In the genomic region with DNA sequence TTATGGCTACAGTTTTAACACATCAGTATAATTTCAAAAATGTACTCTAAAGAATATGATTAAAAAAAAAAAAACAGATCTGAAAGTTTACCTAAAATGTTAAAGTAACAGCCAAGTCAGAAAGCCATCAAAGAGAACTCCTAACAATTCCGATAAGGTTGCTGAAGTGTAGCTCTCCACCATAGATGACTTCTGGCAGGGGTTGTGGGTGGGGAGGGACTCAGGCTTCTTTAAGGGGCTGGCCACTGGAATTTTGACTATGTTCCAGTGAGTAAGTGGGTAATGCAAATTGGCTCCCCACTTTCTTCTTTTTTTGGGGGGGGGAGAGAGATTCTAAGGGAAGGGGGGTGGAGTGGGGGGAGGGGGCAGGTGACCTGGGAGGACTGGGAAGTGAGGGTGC, we compare ENCODE assay signal across 24 mouse cellular contexts.
DNase-seq lines count a peak whose midpoint lies in the region; ATAC-seq and TF ChIP-seq lines count a peak whose summit lies in the region.
"Had no signal": no experiment of that assay in that cellular context is flagged by ENCODE, and none has a peak within 500 bp of the region (broad histone marks: within the 10 kb centered on the region; RNA-seq: fewer than 3 reads in every experiment).

No protein-coding gene starts in this region.

- no peak overlapping the region for H3K9ac ChIP-seq in heart, embryonic 13.5 days
- H3K9ac ChIP-seq in lung, embryonic 14.5 days = no peak overlapping the region
- H3K9ac ChIP-seq in lung, embryonic 16.5 days (ENCODE audit: low read length) = no peak overlapping the region
- no peak overlapping the region for H3K9ac ChIP-seq in midbrain, embryonic 15.5 days
- H3K9ac ChIP-seq: embryonic facial prominence, embryonic 12.5 days; forebrain, embryonic 13.5 days had no signal

- H3K9me3 ChIP-seq in heart, embryonic 13.5 days = no peaks in the 10 kb centered on the region
- no peaks in the 10 kb centered on the region for H3K9me3 ChIP-seq in lung, embryonic 14.5 days (ENCODE audit: low read depth, low read length)
- H3K9me3 ChIP-seq in lung, embryonic 16.5 days (ENCODE audit: control insufficient read depth, low read length) = no peaks in the 10 kb centered on the region
- H3K9me3 ChIP-seq in midbrain, embryonic 10.5 days (replicated peaks) = no peaks in the 10 kb centered on the region
- no peaks in the 10 kb centered on the region for H3K9me3 ChIP-seq in midbrain, embryonic 15.5 days
- H3K9me3 ChIP-seq: embryonic facial prominence, embryonic 10.5 days; embryonic facial prominence, embryonic 12.5 days; forebrain, embryonic 13.5 days; G1E had no signal

- TF ChIP-seq CTCF in lung, embryonic 14.5 days (IDR thresholded peaks at IDR 0.05; ENCODE audit: low read depth) = no peak

- H3K4me1 ChIP-seq in heart, embryonic 13.5 days = no peaks in the 10 kb centered on the region
- H3K4me1 ChIP-seq in lung, embryonic 14.5 days (ENCODE audit: insufficient read depth) = no peaks in the 10 kb centered on the region
- H3K4me1 ChIP-seq in lung, embryonic 16.5 days (replicated peaks; ENCODE audit: control insufficient read depth, insufficient read depth, low read length) = no peaks in the 10 kb centered on the region; the same call in 1 of the 2 replicates
- peaks cover 26% of the 10 kb centered on the region for H3K4me1 ChIP-seq in midbrain, embryonic 10.5 days
- H3K4me1 ChIP-seq in midbrain, embryonic 15.5 days = peaks cover 10% of the 10 kb centered on the region
- H3K4me1 ChIP-seq: embryonic facial prominence, embryonic 12.5 days had no signal

- H3K36me3 ChIP-seq in heart, embryonic 13.5 days = no peaks in the 10 kb centered on the region
- no peaks in the 10 kb centered on the region for H3K36me3 ChIP-seq in lung, embryonic 14.5 days (ENCODE audit: insufficient read depth)
- no peaks in the 10 kb centered on the region for H3K36me3 ChIP-seq in lung, embryonic 16.5 days (ENCODE audit: control insufficient read depth, insufficient read depth, low read length)
- H3K36me3 ChIP-seq in midbrain, embryonic 10.5 days = no peaks in the 10 kb centered on the region
- H3K36me3 ChIP-seq in midbrain, embryonic 15.5 days (replicated peaks) = no peaks in the 10 kb centered on the region
- H3K36me3 ChIP-seq: embryonic facial prominence, embryonic 10.5 days; embryonic facial prominence, embryonic 12.5 days; G1E had no signal

- no peak for DNase-seq in heart, adult 9 months (ENCODE audit: low spot score in 2 of 2)
- DNase-seq in lung, embryonic 14.5 days = peak; percentile 2
- no peak for DNase-seq in lung, postnatal 10 days
- no peak for DNase-seq in lung, postnatal 25 days (ENCODE audit: low spot score)
- no peak for DNase-seq in midbrain, embryonic 10.5 days (ENCODE audit: low spot score)
- DNase-seq: adrenal gland, adult 8-10 months; adrenal gland, postnatal 14 days; adrenal gland, postnatal 36 days; B cell, adult 2 months; cerebellum, adult 11-12 months; cerebellum, adult 2 months; cerebellum, adult 9-10 months; cerebellum, postnatal 25 days had no signal

- no peak overlapping the region for H3K4me3 ChIP-seq in heart, embryonic 13.5 days
- no peak overlapping the region for H3K4me3 ChIP-seq in lung, embryonic 14.5 days (ENCODE audit: low read depth, low read length)
- H3K4me3 ChIP-seq in lung, embryonic 16.5 days (ENCODE audit: low read length) = no peak overlapping the region
- H3K4me3 ChIP-seq in midbrain, embryonic 10.5 days = 0 out of 2 replicates have a peak overlapping the region, but pooled peaks have one; percentile 33
- H3K4me3 ChIP-seq in midbrain, embryonic 15.5 days = no peak overlapping the region
- H3K4me3 ChIP-seq: embryonic facial prominence, embryonic 10.5 days; embryonic facial prominence, embryonic 12.5 days; forebrain, embryonic 13.5 days had no signal

- H3K27ac ChIP-seq in heart, embryonic 13.5 days (replicated peaks) = no peak overlapping the region
- no peak overlapping the region for H3K27ac ChIP-seq in lung, embryonic 14.5 days (ENCODE audit: low read depth)
- peak overlapping the region; percentile 89 for H3K27ac ChIP-seq in lung, embryonic 16.5 days (ENCODE audit: low read length)
- no peak overlapping the region for H3K27ac ChIP-seq in midbrain, embryonic 10.5 days (replicated peaks)
- H3K27ac ChIP-seq in midbrain, embryonic 15.5 days = no peak overlapping the region
- H3K27ac ChIP-seq: embryonic facial prominence, embryonic 10.5 days; embryonic facial prominence, embryonic 12.5 days; forebrain, embryonic 13.5 days had no signal

- 34% methylated on average over 1 of the region's 1 CpGs for WGBS in heart, embryonic 13.5 days
- WGBS in lung, embryonic 14.5 days = 30% methylated on average over 1 of the region's 1 CpGs
- 41% methylated on average over 1 of the region's 1 CpGs for WGBS in lung, embryonic 16.5 days
- 32% methylated on average over 1 of the region's 1 CpGs for WGBS in midbrain, embryonic 10.5 days
- WGBS in midbrain, embryonic 15.5 days = 29% methylated on average over 1 of the region's 1 CpGs

- peak overlapping the region; percentile 45 for H3K4me2 ChIP-seq in heart, embryonic 13.5 days
- H3K4me2 ChIP-seq in lung, embryonic 14.5 days = no peak overlapping the region
- H3K4me2 ChIP-seq in lung, embryonic 16.5 days (ENCODE audit: low read depth, low read length) = peak overlapping the region; percentile 22; the same call in 1 of the 2 replicates
- no peak overlapping the region for H3K4me2 ChIP-seq in midbrain, embryonic 15.5 days
- H3K4me2 ChIP-seq: embryonic facial prominence, embryonic 12.5 days had no signal

- H3K27me3 ChIP-seq in heart, embryonic 13.5 days (replicated peaks) = no peaks in the 10 kb centered on the region
- H3K27me3 ChIP-seq in lung, embryonic 14.5 days (ENCODE audit: insufficient read depth, low read length) = no peaks in the 10 kb centered on the region
- H3K27me3 ChIP-seq in lung, embryonic 16.5 days (ENCODE audit: control insufficient read depth, insufficient read depth, low read depth, low read length) = no peaks in the 10 kb centered on the region
- peaks cover 91% of the 10 kb centered on the region for H3K27me3 ChIP-seq in midbrain, embryonic 10.5 days (ENCODE audit: low read depth, poor library complexity, severe bottlenecking)
- peaks cover 26% of the 10 kb centered on the region for H3K27me3 ChIP-seq in midbrain, embryonic 15.5 days (replicated peaks)
- H3K27me3 ChIP-seq: CH12.LX; embryonic facial prominence, embryonic 12.5 days; Patski had no signal

- no peak for ATAC-seq in heart, embryonic 13.5 days (ENCODE audit: extremely low read depth, insufficient number of reproducible peaks, low FRiP score, low TSS enrichment)
- ATAC-seq in lung, embryonic 14.5 days (ENCODE audit: insufficient read depth) = no peak
- peak; percentile 80; the same call in 1 of the 2 replicates for ATAC-seq in lung, embryonic 16.5 days (ENCODE audit: low read depth)
- ATAC-seq in midbrain, embryonic 15.5 days (replicated peaks) = no peak
- ATAC-seq: activated CD4-positive, CD25-positive, alpha-beta regulatory T cell, adult 4 months; CD4-positive, CD25-positive, alpha-beta regulatory T cell, adult 4 months; Patski had no signal

Comparison
In these comparisons a context has a peak if more than half of its experiments do, and no peak if none do; other contexts are left out.
1. H3K4me2 ChIP-seq: peak in heart, embryonic 13.5 days (single experiment) and lung, embryonic 16.5 days (single experiment); none in lung, embryonic 14.5 days (single experiment) and midbrain, embryonic 15.5 days (single experiment).